Mouse (Mus musculus): Measurements from ENCODE around the gene Gabrr1. TPM values are rescaled to one million over a fixed set of nuclear protein-coding genes. Genes with fewer than 3 reads are reported as not detected.
A peak's percentile ranks its signal among the peaks of the same experiment; 100 is the strongest.
"Not testable (repeated sequence)": the region's sequence is repeated elsewhere in the genome, so short reads cannot be mapped to it uniquely, and the experiment has no call there.

Gene Gabrr1
- not detected in 3 replicates for total RNA-seq (2017)

DNA sequence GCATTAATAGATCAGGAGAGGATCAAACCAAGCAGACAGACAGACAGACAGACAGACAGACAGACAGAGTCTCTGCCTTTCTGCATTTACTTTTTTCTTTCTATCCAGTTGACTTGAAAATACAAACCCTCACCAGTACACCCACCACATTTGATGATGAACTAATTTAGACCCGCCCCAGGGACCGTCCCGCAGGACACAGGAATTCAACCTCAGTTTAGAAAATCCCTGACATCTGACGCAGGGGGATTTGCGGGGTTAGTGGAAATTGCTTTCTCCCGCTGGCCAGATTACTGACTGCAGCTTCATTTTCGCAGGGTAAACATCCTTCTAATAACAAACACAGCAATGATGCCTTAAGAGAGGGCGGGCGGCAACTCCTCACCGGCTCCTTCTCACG, at the start of gene Gabrr1:
Gabrr1 (plus strand) TSS at position 301 of the 400 bp plus-strand sequence.
- no peak for ATAC-seq (replicated peaks; ENCODE audit: insufficient number of reproducible peaks, low FRiP score, low TSS enrichment, poor library complexity, severe bottlenecking)

DNA sequence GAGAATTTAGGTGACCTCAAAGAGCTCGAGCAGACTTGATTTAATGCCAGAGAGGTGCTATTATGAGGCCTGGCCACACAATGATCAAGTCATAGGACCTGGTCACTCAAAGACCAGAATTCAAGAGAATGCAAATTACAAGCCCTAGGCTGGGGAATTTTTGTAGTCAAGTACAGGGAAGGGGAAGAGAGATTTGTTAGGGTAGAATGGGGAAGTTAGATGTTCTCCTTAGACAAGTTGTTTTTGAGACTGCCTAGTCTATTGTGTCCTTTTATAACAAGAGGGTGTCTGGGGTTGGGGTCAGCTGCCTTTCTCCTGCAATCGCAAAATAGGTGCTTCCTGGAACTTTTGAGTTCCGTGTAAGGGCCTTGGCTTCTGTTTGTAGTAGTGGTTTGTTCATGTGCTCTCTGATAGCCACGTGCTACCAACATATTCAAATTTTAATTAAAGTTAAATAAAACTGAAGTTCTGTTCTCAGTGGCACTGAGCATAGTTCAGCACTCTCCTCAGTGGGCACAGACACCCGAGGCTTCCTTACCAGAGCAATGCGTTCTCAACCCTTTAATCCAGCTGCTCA, 33.1 kb upstream of the Gabrr1 start:
- ATAC-seq (replicated peaks; ENCODE audit: insufficient number of reproducible peaks, low FRiP score, low TSS enrichment, poor library complexity, severe bottlenecking) = no peak

DNA sequence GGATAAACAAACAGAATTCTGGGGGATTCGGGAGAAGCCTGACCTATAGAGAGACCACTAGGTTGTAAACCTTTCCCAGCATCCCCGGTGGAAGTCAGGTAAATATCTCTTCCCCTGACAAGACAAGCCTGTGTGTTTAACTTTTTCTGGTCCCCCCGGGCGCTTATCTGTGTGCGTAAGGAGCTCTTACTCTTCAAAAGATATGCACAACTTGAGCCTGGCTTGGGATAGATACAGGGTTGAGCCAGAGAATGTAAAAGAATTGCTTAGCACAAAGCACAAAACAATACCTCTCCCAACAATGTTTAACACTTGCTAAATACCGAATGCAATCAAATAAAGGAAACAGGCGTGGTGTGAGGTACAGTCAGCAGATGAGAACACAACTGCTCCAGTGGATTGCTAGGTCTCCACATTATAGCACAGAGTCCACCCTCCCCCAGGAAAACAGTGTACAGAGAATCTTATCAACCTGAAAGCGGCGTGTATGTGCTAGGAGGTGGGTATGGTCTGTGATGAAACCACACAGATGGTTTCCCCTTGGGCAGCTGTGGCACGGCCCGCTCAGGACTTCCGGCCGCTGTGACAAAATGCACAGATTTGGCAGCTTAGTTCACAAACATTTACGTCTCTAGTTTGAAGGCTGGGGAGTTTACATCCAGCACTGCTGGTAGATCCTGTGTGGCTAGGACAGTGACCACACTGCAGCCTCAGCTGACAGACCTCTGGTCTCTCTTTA, 22.4 kb upstream of the Gabrr1 start:
- ATAC-seq (replicated peaks; ENCODE audit: insufficient number of reproducible peaks, low FRiP score, low TSS enrichment, poor library complexity, severe bottlenecking) = peak; percentile 62; the same call in 1 of the 2 replicates

DNA sequence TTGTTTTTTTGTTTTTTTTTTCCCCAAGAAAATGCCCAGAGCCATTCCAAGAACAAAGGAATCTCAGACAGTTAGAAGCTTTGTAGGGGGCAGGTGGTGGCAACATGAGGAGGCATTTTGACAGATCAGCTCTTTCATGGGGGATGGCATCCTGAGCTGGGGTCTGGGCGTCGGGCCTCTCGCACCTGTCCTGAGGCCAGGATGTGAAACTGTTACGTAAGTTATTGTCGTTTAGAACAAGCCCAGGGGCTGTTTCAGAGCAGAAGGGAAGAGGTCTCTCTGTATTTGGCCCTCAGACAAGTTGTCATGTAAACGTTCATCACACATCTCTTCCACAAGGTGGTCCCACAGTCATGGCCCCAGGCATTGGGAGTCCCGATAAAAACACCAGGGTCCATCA, 21.5 kb upstream of the Gabrr1 start:
- no peak for ATAC-seq (replicated peaks; ENCODE audit: insufficient number of reproducible peaks, low FRiP score, low TSS enrichment, poor library complexity, severe bottlenecking)

DNA sequence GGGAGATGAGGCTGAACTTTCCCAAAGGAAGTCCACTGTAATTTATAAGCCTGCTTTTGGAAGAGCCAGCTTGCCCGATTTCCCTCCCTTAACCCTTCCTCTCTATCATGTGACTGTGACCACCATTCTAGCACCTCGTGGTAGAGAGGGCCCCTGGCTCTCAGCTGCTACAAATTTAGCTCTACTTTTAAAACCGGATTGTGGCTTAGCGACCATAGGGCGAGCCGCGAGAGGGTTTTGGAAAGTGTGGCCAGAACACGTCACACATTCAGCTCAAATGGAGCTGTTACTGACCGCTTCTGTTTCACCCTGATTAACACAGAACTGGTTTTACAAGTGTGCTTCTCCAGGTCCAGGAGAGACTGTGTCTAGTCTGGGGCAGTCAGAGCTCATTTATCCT, 21.0 kb upstream of the Gabrr1 start:
- 0 out of 2 replicates have a peak, but pooled peaks have one; percentile 53 for ATAC-seq (replicated peaks; ENCODE audit: insufficient number of reproducible peaks, low FRiP score, low TSS enrichment, poor library complexity, severe bottlenecking)

DNA sequence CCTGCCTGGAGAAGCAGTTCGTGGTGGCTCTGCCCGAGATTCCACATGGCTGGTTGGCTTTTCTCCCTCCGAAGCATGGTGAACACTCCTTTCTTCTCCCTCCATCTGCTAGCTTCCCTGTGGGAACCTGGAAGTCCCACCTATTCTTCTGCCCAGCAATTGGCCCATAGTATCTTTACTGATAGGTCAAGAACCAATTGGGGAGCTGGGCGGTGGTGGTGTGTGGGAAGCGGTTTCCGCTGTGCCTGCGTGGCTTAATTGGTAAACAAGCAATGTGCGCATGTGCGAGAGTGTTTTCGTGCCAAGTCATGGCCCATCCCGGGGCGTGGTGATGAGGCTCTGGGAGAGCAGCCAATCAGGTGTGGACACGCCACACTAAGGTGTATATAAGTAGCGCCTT, 19.5 kb upstream of the Gabrr1 start:
- not testable (repeated sequence) for ATAC-seq (replicated peaks; ENCODE audit: insufficient number of reproducible peaks, low FRiP score, low TSS enrichment, poor library complexity, severe bottlenecking)

DNA sequence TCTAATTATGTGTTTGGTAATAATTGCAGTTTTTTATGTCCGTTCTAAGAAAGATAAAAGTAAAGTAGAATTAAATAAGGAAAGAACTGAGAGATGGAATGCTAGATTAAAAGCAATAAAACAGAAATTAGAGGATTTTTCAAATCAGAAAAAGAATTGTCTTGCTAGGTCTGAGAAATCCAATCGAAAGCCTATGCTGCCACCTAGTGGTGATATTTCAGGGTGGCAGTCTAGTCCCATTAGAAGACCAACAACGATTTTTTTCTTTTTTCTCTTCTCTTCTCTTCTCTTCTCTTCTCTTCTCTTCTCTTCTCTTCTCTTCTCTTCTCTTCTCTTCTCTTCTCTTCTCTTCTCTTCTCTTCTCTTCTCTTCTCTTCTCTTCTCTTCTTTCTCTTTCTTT, 13.2 kb upstream of the Gabrr1 start:
- 0 out of 2 replicates have a peak, but pooled peaks have one; percentile 61 for ATAC-seq (replicated peaks; ENCODE audit: insufficient number of reproducible peaks, low FRiP score, low TSS enrichment, poor library complexity, severe bottlenecking)

DNA sequence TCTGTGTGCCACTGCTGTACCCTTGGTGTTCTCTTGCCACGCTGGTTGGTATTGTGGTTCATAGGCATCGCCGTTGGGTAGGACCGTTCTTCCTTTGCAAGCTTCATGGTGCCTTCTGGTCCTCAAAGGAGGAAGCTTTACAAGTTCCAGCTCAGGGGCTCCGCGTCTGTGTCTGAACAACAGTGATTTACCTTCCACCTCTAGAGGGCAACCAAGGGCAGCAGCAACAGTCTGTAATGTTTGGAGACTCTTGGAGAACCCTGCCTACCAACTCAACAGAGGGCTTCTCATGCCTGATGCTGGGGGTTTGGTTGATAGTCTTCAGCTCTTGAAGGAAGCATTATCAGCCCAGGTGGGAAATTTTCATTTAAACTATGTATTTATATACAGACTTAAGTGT, 7.8 kb upstream of the Gabrr1 start:
- ATAC-seq (replicated peaks; ENCODE audit: insufficient number of reproducible peaks, low FRiP score, low TSS enrichment, poor library complexity, severe bottlenecking) = 0 out of 2 replicates have a peak, but pooled peaks have one; percentile 35

DNA sequence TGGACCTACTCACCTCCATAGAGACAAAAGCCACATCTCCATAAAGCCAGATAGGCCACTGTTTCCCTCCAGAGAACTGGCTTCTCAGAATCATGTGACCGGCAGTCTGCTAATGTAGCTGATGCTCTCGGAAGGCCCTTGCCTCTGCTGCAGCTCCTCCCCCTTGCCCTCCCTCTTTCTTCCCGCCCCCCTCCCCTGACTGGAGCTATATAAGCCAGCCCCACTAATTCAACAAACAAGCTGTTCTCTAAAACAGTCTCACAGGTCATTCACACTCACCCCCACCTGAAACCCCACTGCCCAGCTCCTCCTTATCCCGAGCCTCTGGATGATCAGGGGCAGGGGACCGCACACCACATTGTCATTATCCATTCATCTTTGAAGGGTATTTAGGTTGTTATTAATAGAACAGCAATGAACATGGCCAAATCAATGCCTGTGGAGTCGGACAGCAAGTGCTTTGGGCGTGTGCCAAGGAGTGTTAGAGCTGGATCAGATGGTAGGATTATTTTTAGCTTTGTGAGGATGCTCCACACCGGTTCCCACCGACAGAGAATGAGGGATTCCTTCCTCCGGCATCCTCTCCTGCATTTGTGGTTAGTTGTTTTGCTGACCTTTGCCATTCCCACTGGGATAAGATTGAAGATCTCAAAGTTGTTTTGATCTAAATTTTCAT, 6.8 kb upstream of the Gabrr1 start:
- ATAC-seq (replicated peaks; ENCODE audit: insufficient number of reproducible peaks, low FRiP score, low TSS enrichment, poor library complexity, severe bottlenecking) = no peak

DNA sequence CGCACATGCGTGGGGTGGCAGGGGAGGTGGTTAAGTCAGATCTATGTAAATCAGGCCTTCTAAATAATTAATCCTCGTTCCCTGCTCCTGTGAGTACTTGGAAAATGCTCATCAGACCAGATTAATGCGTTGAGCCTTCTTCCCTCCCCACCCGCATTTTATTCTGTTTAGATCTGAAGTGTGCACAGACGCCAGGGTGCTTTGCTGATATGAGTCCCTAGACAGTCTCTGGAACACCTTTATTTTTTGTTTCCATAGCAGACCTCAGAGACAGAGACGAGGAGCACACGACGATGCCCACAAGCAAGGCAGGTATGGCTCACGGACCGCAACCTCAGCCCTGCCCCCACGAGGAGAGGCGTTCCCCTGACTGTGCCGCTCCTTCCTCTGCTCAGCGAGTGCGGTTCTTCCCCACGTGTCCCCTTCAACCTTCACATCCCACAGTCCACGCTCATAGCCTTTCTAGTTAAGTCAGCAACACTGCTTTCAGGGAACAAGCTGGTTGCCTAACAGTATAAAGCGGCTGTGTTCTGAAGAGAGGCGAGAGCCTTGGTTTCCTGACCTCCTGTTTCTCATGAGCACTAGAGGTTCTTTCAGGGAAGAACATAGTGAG, 14.5 kb downstream of the Gabrr1 start:
- ATAC-seq (replicated peaks; ENCODE audit: insufficient number of reproducible peaks, low FRiP score, low TSS enrichment, poor library complexity, severe bottlenecking) = no peak

DNA sequence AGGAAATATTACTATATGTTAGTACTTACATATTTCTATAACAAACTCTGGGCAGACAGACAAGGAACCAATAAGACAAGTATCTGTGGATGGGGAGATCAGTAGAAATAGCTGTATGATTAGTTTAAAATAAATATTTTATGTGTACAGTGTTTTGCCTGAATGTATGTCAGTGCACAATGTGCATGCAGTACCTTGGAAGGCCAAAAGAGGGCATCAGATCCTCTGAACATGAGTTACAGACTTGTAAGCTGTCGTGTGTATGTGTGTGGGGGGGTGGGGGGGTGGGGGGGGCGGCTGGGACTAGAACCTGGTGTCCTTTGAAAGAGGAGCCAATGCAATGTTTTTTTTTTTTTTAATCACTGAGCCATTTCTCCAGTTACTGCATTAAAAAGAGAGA, 15.5 kb downstream of the Gabrr1 start:
- no peak for ATAC-seq (replicated peaks; ENCODE audit: insufficient number of reproducible peaks, low FRiP score, low TSS enrichment, poor library complexity, severe bottlenecking)

DNA sequence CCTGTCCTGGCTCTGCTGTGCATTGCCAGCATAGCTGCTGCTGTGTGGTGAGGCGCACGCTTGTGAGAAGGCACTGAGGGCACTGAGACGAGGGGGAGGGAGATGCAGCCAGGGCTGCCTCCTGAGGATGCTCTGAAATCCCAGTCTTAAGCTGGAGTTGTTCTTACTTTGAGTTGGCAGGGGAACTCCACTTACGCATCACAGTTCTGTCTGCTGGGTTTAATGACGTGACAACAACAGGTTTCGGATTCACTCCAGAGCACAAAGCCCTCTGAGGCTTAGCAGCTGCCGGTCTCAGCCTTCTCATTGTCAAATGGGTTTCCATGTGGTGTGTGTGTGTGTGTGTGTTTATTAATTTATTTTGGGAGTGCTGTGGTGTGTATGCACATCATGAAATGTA, 16.8 kb downstream of the Gabrr1 start:
- ATAC-seq (replicated peaks; ENCODE audit: insufficient number of reproducible peaks, low FRiP score, low TSS enrichment, poor library complexity, severe bottlenecking) = no peak

DNA sequence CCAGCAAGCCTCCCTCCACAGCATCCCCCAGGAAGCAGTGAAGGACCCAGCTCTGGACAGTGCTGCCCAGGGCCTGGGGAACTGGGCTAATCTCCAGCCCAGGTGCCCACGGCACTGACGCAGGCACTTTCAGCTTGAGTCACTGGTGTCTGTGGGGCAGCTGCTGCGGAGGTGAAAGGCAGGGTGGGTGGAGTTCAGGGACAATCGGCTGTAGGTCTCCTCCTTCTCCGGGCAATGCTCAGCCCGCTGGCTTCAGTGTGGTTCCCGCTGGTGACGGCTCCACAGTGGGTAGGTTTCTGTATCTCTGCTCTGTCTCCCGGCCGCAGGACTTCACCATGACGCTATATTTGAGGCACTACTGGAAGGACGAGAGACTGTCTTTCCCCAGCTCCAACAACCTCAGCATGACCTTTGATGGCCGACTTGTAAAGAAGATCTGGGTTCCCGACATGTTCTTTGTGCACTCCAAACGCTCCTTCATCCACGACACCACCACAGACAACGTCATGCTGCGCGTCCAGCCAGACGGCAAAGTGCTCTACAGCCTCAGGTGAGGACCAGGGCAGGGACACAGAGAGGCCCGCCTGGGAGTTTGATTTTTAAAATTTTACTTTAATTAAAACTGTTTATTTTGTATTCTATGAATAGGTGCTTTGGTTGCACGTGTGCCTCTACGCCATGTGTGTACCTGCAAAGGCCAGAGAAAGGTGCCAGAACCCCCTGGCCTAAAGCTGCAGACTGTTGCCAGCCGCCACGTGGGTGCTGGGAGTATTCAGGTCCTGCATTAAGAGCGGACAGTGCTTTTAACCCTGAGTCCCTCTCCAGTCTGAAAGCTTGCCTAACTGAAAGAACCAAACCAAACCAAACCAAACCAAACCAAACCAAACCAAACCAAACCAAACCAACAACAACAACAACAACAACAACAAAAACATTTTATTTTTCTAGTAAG, 20.0 kb downstream of the Gabrr1 start:
- no peak for ATAC-seq (replicated peaks; ENCODE audit: insufficient number of reproducible peaks, low FRiP score, low TSS enrichment, poor library complexity, severe bottlenecking)

DNA sequence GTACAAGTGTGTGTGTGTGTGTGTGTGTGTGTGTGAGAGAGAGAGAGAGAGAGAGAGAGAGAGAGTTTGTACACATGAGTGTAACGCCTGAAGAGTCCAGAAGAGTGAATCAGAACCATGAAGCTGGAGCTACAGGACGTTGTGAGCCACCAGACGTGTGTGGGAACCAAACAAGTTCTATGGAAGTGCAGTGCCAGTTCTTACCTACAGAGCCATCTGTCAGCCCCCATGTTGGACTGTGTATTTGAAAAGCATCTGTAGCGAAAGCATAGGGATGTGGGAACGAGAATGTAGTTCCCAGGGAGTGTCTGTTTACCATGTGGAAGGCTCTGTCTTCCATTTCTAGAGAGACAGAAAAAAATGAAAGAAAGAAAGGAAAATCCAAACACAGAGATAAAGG, 51.2 kb downstream of the Gabrr1 start:
- ATAC-seq (replicated peaks; ENCODE audit: insufficient number of reproducible peaks, low FRiP score, low TSS enrichment, poor library complexity, severe bottlenecking) = no peak

DNA sequence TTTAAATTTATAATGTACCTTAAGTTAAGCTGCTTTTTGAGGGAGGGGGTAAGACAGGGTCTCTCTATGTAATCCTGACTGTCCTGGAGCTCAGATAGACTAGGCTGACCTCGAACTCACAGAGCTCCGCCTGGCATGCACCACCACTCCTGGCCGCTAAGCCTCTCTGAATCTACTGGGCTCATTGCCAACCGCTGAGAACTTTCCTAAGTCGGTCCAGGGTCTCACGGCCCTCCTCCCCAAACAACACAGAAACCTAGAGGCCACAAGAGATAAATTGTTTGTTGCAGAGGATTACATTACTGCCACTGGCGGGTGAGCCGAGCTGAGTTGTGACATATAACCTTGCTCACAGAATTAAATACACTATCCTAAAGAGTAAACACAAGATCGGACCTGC, 55.8 kb downstream of the Gabrr1 start:
- no peak for ATAC-seq (replicated peaks; ENCODE audit: insufficient number of reproducible peaks, low FRiP score, low TSS enrichment, poor library complexity, severe bottlenecking)

DNA sequence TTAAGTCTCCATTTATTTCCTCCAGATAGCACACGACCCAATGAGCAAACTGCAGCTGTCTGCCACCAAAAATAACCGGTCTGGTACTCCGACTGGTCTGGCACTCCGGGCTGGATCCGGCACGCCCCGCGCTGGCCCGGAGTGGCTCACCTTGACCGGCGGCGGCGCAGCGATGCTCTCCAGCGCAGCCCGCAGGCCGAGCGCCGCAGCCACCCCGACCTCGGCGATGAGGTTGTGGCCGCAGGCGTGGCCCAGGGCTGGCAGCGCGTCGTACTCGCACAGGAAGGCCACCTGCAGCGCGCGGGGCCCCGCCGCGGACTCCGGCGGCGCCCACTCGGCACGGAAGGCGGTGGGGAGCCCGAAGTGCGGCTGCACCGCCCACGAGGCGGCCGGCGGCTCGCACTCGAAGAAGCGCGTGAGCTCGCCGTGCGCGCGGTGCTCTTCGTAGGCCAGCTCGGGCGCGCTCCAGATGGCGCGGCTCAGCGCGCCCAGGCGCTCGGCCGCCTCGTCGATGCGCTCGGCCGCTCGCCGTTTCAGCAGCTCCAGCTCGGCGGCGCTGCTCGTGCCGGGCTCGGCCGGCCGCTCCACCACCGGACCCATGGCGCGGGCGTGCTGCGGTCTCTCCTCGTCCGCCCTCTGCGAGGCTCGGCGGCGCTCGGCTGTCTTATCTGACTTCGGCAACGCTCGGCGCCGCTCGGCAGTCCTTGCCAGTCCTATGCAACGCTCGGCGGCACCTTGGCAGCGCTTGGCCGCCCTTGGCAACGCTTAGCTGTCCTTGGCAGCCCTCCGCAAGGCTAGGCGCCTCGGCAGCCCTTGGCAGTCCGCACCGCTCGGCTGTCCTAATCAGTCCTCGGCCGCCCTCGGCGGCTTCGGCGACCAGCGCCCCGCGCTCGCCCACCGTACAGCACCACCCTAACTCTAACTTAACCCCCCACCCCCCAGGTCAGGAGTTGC, 56.7 kb downstream of the Gabrr1 start:
- no peak for ATAC-seq (replicated peaks; ENCODE audit: insufficient number of reproducible peaks, low FRiP score, low TSS enrichment, poor library complexity, severe bottlenecking)

DNA sequence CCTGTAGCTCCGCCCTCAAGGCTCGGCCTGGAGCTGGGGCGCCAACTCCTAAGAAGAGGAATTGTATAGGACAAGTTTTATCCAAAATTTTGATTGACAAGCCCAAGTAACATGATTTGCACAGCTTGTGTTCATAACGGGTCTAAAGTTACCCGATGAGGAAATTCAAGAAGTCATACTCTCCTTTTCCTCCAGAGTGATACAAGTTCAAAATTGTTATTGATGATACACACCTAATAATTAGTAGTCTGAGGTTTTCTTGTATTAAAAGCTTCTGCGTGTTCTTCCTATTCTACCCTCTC, 57.4 kb downstream of the Gabrr1 start, which contains the start of gene Pm20d2:
Pm20d2 (minus strand) TSS at position 3 of the 302 bp plus-strand sequence.
- ATAC-seq (replicated peaks; ENCODE audit: insufficient number of reproducible peaks, low FRiP score, low TSS enrichment, poor library complexity, severe bottlenecking) = no peak

DNA sequence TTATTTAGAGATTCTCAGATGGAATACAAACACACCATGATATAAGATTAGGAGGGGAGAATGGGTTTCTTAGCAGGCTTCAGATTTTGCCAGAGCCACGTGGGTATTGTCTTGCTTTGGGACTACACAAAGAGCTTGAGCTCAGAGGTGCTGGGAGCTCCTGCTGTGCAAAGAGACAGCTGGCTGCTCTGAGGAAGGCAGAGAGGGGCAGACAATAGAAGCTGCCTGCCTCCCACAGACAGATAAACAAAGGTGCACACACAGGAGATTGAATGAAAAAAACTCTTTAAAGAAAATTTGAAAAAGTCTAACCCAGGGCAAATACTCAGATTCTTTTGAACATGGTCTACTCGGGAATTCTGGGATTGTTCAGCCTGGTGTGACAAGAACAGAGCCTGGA, 65.8 kb downstream of the Gabrr1 start:
- no peak for ATAC-seq (replicated peaks; ENCODE audit: insufficient number of reproducible peaks, low FRiP score, low TSS enrichment, poor library complexity, severe bottlenecking)

Data from monocyte, adult 5-6 weeks (primary cell).